Mouse (Mus musculus) small intestine, adult 2 months (tissue): ENCODE results near the gene Rabgef1. TPM values are rescaled to one million over a fixed set of nuclear protein-coding genes. Genes with fewer than 3 reads are reported as not detected.

Experiments used
- H3K27ac ChIP-seq: fragments of 200-500 bp; 2 replicates; pipeline ENCODE4 v1.5.1; 2012; ENCODE audit warnings: low read depth, low read length, control low read depth, inconsistent platforms; ENCODE audit not compliant: insufficient read depth
- H3K27me3 ChIP-seq: fragments of 200-500 bp; 2 replicates; pipeline ENCODE4 v1.6.1; 2012; ENCODE audit warnings: mild to moderate bottlenecking, moderate library complexity, low read length, inconsistent platforms; ENCODE audit not compliant: control insufficient read depth, insufficient read depth
- H3K36me3 ChIP-seq: fragments of 200-500 bp; 2 replicates; pipeline ENCODE4 v1.6.1; 2012; ENCODE audit warnings: mild to moderate bottlenecking, low read length, control low read depth, inconsistent platforms; ENCODE audit not compliant: control insufficient read depth, insufficient read depth
- H3K4me1 ChIP-seq: fragments of 200-500 bp; 2 replicates; pipeline ENCODE4 v1.6.1; 2012; ENCODE audit warnings: low read length, inconsistent platforms, mixed read lengths; ENCODE audit not compliant: control insufficient read depth, insufficient read depth, insufficient read length
- H3K4me3 ChIP-seq: fragments of 200-500 bp; 2 replicates; pipeline ENCODE4 v1.5.1; 2012; ENCODE audit warnings: low read depth, mild to moderate bottlenecking, control low read depth, inconsistent platforms, low read length, moderate library complexity
- CTCF ChIP-seq: fragments of 200-500 bp; IDR thresholded peaks from 2 replicates; pipeline ENCODE4 v1.5.1; 2012; ENCODE audit warnings: low read depth, mild to moderate bottlenecking, control low read depth, inconsistent platforms, low read length, moderate library complexity, mixed read lengths; ENCODE audit not compliant: insufficient replicate concordance, insufficient read length; ENCODE audit errors: extremely low read depth
- POLR2A ChIP-seq: fragments of 200-500 bp; IDR thresholded peaks from 2 replicates; pipeline ENCODE4 v1.6.1; 2012; ENCODE audit warnings: low read depth, mild to moderate bottlenecking, control low read depth, inconsistent platforms, low read length, moderate library complexity
- WGBS: fragments of 180-500 bp; shearing (Covaris S2); methylation state at CpG from one replicate; pipeline ENCODE4 v1.1.7; 2018; 5-methylcytosine and 5-hydroxymethylcytosine counted together
- polyA plus RNA-seq: library from polyadenylated mRNA; depleted of rRNA; stranded (reverse); fragments of >200 nt; gene quantifications from 2 replicates; pipeline ENCODE4 v1.2.3, GENCODE M21; 2012

Rabgef1 gene
- polyA plus RNA-seq, 1 experiment = 11.5 TPM

DNA sequence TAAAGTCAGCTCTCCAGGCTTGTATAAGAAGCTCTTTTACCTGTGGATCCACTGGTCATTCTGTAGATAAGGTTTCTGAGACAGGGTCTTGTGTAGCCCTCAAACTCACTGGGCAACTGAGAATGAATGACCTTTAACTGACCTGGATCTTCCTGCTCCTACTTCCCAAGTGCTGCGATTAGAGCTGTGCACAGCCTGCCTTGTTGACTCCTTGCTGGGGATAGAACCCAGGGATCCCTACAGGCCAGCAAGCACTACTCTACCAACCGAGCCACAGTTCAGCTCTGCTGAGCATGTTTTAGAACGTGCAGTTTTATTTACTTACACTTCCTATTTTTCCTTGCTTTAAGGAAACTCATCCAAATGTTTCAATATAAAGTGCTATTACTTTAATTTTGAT is 25.9 kb downstream of the Rabgef1 start:
- WGBS = 65% methylated on average over 3 of the region's 3 CpGs
- TF ChIP-seq POLR2A = no peak
- TF ChIP-seq CTCF = no peak
- Histone ChIP-seq H3K27me3 (no peaks in the 10 kb centered on the region), H3K27ac (no peak overlapping the region), H3K36me3 (peaks cover 36% of the 10 kb centered on the region), H3K4me1 (no peaks in the 10 kb centered on the region; the same call in 1 of the 2 replicates), H3K4me3 (no peak overlapping the region)

DNA sequence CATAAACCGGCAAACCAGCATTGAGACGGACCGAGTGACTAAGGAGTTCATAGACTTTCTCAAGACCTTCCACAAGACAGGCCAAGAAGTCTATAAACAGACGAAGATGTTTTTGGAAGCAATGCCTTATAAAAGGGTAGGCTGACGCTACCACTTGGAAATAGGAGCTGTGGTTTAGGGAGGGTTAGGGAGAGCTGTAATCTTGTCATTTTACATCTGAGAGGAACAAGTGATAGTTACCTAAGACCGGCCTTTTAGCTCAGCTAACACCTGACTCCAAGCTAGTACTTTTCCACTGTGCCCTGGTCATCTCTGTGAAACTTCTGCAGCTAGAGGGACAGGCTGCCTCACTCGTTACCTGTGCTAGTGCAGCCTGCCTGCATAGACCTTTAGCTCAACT is 26.4 kb downstream of the Rabgef1 start:
- WGBS = 95% methylated on average over 7 of the region's 7 CpGs
- H3K4me1 ChIP-seq = no peaks in the 10 kb centered on the region; the same call in 1 of the 2 replicates
- H3K4me3 ChIP-seq = no peak overlapping the region
- no peak for TF ChIP-seq POLR2A
- TF ChIP-seq CTCF = no peak
- no peak overlapping the region for H3K27ac ChIP-seq
- H3K36me3 ChIP-seq = peaks cover 35% of the 10 kb centered on the region
- no peaks in the 10 kb centered on the region for H3K27me3 ChIP-seq

DNA sequence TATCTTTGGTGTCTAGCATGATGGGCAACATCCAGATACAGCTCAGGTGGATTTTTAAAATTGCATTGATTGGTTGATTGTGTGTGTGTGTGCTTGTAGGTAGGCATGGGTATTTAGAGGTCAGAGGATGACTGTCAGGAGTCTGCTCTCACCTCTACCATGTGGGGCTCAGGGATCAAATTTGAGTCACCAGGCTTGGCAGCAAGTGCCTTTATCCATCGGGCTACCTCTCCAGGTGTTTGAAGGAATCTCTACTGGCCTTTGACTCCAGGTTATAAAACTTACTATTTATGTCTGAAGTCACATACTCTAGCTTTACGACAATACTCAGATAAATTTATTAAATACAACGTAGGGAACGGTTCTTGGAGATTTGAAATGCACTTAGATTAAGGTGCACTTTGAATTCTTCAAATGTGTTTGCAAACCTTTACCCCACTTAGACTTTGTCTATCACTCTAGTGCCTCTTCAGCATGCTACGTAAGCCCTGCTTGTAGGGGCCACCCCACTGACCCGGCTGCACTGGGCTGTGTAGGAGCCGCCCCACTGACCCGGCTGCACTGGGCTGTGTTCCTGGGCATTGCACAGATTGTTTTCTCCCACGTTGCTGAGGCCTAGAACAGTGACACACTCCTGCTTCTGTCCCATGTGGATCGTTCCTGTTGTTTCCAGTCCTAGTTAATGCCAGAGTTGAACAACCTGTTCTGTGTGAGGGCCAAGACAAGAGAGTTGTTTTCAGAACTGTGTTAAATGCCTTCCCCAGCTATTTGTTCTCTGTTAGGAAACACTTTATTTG is 28.8 kb downstream of the Rabgef1 start:
- no peak overlapping the region for H3K4me3 ChIP-seq
- no peaks in the 10 kb centered on the region for H3K27me3 ChIP-seq
- TF ChIP-seq CTCF = no peak
- TF ChIP-seq POLR2A = no peak
- no peak overlapping the region for H3K27ac ChIP-seq
- H3K4me1 ChIP-seq = peaks cover 8% of the 10 kb centered on the region; the same call in 1 of the 2 replicates
- peaks cover 34% of the 10 kb centered on the region for H3K36me3 ChIP-seq
- 47% methylated on average over 10 of the region's 10 CpGs for WGBS

DNA sequence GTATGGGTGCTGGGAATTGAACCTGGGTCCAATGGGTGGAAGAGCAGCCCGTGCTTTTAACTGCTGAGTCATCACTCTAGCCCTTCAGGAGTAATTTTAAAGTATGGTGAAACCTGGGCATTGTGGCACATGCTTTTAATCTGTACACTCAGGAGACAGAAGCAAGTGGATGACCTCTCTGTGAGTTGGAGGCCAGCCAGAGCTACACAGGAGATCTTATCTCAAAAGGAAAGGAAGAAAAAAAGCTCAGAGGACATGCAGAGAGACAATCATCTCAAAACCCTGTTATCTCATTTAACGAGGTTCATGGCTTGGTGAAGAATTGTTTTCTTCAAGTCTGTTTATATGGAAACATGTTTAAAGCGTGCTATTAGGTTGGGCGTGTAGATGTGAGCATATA is 32.4 kb downstream of the Rabgef1 start:
- H3K4me3 ChIP-seq = no peak overlapping the region
- H3K36me3 ChIP-seq = peaks cover 33% of the 10 kb centered on the region
- H3K27ac ChIP-seq = no peak overlapping the region
- 48% methylated on average over 4 of the region's 4 CpGs for WGBS
- TF ChIP-seq POLR2A (no peak), CTCF (no peak)
- H3K4me1 ChIP-seq = peaks cover 11% of the 10 kb centered on the region; the same call in 1 of the 2 replicates
- H3K27me3 ChIP-seq = no peaks in the 10 kb centered on the region

DNA sequence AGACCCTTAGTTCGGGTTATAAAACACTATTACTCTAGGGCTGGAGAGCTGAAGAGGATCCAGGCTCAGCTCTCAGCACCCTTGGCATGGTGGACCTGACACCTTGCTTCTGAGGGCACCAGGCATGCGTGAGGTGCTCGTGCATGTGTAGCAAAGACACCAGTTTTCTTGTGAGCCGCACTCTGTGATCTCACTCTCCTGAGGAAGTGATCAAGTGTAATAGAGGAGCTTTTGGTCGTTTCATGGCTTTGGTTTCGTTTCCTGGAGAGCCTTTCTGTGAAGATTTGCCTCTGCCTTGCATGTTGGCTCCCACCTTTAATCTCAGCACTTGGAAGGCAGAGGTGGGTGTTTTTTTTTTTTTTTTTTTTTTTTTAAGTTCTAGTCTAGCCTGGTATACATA is 33.0 kb downstream of the Rabgef1 start:
- no peak overlapping the region for H3K27ac ChIP-seq
- TF ChIP-seq POLR2A = no peak
- TF ChIP-seq CTCF = no peak

DNA sequence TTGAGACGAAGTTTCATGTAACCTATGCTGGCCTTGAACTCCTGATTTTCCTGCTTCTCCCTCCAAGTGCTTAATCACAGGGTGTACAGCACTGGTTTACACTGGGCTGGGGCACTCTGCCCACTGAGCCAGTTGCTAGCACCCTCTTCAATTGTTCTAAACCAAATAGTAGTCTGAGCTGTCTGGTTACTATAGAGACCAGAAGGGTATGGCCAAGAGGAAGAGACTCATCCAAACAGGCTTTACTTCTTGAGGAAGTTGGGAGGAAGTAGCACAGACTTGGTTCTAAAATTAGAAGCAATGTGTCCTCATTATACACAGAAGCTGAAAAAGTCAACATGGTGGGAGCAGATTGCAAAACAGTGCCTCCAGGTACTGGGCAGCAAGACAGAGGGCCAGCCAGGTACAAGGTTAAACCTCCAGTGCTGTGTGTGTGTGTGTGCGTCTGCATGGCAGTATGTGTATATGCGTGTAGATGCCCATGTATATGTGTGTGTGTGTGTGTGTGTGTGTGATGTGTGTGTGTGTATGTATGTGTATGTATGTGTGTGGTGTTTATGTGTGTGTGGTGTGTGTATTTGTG is 33.9 kb downstream of the Rabgef1 start:
- H3K4me3 ChIP-seq = no peak overlapping the region
- TF ChIP-seq CTCF (no peak), POLR2A (no peak)
- H3K36me3 ChIP-seq = peaks cover 41% of the 10 kb centered on the region
- H3K4me1 ChIP-seq = peaks cover 11% of the 10 kb centered on the region; the same call in 1 of the 2 replicates
- WGBS = 90% methylated on average over 3 of the region's 3 CpGs
- H3K27me3 ChIP-seq = no peaks in the 10 kb centered on the region
- no peak overlapping the region for H3K27ac ChIP-seq

More for the DNA sequence above, 33.0 kb downstream of the Rabgef1 start:
- H3K4me1 ChIP-seq = peaks cover 11% of the 10 kb centered on the region; the same call in 1 of the 2 replicates
- H3K36me3 ChIP-seq = peaks cover 36% of the 10 kb centered on the region
- H3K27me3 ChIP-seq = no peaks in the 10 kb centered on the region
- 72% methylated on average over 6 of the region's 6 CpGs for WGBS
- H3K4me3 ChIP-seq = no peak overlapping the region

DNA sequence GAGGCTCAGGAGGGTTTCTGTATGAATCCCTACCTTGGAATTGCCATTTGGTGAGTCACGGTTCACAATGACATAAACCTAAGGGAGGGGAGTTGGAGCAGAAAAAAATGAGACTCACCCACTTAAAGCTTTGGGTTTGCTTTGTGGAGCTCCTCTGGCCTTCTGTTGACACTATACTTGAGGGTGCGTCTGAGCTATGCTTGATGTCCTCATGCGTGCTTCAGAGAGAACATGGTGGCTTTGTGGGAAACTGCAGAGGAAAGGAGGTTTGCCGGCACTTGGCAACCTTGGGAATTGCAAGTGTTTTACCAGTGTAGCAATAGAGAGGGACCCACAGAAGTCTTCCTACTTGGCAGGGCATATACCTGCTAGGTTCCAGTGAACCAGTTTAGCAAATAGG is 35.7 kb downstream of the Rabgef1 start:
- H3K4me3 ChIP-seq = no peak overlapping the region
- H3K27ac ChIP-seq = no peak overlapping the region
- WGBS = 92% methylated on average over 4 of the region's 4 CpGs
- peaks cover 11% of the 10 kb centered on the region; the same call in 1 of the 2 replicates for H3K4me1 ChIP-seq
- no peaks in the 10 kb centered on the region for H3K27me3 ChIP-seq
- H3K36me3 ChIP-seq = peaks cover 44% of the 10 kb centered on the region
- no peak for TF ChIP-seq CTCF
- no peak for TF ChIP-seq POLR2A
